Mouse (Mus musculus): Measurements from ENCODE around the gene Olfr1100.

GRCm38 (mm10) chr2:86991121-86991520 is 11.4 kb upstream of the Olfr1100 start, which contains the start of gene Olfr1101:
- TF ChIP-seq CTCF (IDR thresholded peaks at IDR 0.05; ENCODE audit: borderline replicate concordance, insufficient read depth, low read length) (no peak), POLR2A (IDR thresholded peaks at IDR 0.05; ENCODE audit: low read depth, low read length) (no peak)

Measured in embryonic fibroblast, embryonic 13.5 days (primary cell).